Mouse (Mus musculus) urinary bladder, adult 18-20 months (tissue): ENCODE data around the gene Gm28051.

ENCODE experiments used
- DNase-seq, 2 experiments: peaks; one replicate each; pipeline ENCODE4 v3.0.0; 2022; ENCODE audit warnings: low spot score in 2 of 2, mixed read lengths in 2 of 2

The Gm28051 gene

DNA sequence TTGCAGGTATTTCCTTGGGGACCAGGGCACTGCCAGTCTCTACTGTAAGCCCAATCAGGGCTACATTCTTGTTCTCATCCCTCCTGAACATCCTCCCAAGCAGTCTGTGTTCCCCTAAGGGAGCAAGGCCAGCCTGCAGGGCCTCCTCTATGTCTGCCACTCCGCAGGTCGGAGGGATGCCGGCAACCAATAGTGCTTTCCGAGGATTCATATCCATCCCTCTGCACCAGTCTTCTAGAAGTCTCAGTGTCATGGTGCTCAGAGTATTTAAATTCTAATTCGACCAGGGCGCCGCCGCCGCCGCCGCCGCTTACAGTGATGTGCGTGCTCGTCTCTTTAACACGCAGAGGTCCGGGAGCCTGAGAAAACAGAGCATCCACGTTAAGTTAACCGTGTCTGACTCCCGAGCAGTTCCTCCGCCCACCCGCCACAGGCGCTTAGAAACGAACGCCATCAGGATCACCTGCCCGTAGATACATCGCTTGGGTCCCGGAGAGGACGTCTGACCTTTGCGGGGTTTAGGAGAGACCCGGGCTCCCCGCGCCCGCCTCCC is 14.5 kb downstream of the Gm28051 start:
- no peak for DNase-seq

DNA sequence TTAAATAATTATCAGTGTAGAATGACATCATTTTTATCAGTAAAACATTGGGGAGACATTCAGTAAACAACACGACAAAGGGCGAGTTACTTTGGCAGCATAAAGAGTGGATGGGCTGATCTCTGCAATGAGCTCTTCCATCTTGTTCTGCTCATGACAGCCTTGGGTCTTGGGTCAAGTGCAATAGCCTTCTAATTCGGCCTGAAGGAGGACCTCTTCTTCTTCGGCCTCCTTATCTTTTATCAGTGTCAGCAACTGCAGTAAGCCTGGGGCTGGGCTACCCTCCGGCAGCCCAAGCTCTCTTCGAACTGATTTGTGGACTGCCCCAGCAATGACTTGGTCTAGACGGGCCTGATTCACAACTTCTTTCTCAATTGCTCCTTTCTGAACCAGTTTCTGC is 15.5 kb downstream of the Gm28051 start:
- no peak for DNase-seq

DNA sequence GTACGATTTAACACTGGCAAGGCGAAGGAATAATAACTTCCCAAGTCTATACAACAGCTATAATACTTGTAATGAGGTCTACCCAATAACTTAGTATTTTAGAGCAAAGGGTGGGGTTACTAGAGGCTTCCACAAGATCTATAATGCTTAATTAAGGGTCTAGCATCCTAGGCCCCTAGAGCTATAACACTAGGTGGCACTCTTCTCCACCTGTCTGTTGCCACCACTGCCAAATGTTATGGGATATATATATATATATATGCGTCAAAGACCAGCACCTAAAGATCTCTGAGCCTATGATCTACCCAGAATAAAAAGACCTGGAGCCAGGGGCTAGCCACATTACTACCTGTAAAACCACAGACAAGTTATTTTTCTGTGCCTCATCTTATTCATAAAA is 17.3 kb downstream of the Gm28051 start:
- no peak for DNase-seq

DNA sequence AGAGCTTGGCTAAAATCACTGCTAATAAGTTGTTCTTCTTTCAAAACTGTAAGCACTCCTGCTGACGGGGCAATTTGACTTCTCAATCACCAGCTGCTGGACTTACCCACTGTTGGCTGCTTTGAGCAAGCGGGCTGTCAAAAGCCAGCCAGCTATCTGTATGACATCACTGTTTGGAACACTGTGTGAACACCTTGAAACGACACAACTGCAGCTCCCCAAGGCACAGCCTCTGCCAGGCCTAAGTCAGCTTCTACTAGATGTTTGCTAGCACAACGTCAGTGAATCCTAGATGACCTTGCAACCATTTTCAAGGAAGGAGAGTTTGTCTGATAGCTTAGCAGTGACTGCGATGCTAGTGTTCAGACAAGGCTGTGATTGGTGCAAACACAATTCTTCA is 18.5 kb downstream of the Gm28051 start:
- DNase-seq = no peak

DNA sequence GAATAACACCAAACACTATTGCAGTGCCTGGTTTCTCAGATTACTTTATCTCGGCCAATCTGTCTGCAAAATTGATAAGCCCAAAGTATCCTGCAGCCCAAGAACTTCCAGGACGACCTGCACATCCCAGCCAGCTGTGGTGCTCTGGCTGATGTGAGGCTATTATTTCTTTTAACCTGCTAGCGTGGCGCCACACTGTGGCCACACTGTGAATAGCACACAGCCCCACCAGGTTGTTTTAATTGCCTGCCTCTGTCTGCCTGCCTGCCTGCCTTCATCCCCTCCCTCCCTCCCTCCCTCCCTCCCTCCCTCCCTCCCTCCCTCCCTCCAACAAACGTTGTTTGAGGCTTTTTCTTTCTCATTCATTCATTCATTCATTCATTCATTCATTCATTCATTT is 24.2 kb downstream of the Gm28051 start:
- no peak for DNase-seq

DNA sequence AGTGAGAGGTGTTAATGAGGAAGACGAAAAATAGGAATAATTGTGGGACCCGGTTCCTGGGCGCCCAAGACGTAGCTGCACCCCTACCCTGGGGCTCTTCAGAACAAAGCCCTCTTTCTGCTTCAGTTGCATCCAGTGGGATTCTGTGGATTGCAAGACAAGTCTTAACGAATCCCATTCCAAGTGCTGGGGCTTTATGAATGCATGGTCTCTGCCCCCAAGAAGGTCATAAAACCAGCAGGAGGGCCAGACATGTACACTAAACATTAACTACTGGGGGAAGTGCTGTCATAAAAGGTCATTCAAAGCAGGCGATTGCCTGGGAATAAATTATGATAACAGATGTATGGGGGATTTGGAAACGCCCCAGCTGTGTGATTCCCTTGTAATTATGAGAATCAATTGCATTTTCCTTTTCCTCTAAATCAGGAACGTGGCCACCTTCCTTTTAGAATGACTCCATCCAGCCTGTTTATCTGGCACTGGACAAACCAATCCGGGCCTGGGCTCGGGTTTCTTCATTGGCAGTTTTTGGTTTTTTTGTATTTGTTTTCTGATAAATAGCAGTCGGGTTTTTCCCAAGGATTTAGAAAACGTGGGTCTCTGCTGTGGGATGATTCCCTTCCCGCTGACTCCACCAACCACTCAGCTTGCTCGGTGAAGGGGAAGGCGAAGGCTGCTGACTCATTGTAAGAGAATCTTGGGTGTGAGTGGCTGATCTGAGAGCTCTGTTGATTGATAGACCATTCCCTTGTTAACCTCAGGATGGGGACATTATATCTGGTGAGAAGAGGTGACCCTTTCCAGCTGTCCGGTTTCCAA is 26.6 kb downstream of the Gm28051 start:
- DNase-seq = no peak

DNA sequence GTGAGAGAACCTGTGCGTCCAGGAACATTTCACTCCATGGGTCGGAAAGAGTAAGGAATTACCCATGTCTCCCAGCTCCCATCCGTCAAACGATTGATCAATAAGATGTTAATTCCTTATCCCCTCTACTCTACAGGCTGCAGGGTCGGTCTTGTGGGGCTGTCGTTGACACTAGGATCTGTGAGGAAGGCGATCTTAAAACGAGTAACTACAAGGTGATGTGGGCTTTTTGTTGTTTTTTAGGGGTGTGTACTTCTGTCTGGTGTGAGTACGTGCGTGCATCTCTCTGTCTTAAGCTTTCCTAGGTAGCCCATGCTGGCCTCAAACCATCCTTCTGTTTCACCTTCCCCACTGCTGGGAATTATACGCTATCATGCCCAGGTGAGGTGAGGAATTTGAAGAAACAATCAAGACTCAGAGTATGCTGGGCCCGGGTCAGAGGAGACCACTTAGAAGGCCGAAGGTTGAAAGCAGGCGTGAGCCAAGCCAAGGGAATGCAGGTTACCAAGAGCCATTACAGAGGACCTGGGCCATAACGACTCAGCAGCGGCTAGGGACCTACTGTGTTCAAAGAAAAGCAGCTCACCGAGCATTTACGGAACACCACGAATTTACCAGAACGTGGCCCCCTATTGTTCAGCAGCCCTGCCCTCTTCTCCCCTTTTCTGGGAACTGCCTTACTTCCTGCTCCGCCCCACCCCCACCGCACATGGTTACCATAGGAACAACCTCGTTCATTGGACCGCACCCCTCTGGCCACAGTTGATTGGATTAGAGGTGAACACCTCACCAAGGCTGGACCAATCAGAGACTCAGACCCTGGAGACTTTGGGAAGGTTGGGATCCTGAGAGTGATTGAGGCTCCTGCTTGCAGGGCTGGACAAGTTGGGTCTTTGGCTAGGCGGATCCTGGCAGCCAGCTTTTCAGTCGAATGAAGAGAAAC is 27.4 kb downstream of the Gm28051 start:
- no peak for DNase-seq

DNA sequence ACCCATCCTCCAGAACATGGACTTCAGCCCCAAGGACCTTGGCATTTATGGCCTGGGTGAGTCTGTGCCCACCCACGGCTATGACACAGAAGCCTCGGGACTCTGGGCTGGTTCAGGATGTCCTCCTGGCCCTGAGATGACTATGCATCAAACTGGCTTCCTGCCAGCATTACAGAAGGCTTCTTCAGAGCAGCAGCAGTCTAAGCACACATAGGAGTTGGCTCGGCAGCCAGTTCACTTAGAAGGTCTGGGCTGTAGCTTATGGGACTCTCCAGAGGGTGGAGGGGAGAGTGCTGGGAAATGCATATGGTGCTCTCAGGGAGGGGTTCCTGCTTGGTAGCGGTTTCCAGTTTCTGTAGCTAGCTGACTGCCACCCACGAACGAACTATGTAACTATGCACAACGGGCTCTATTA is 31.8 kb downstream of the Gm28051 start:
- no peak for DNase-seq

DNA sequence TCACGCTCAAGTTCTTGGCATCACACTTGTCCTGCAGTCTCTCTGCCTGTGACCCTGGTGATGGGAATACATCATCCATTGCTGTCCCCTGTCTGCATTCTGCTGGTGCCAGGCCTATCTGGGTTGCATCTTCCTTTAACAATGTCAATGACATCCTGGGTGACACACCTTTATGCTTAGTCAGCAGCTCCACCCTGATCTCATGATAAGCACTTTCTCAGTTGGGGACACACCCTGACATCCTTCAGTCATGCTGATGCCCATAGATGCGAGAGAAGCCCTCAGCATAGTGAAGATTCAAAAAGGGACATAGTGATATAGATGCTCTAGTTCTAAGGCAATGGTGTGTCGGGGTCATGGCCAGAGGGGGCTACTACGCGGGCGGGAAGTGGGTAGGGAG is 32.4 kb downstream of the Gm28051 start:
- no peak for DNase-seq

DNA sequence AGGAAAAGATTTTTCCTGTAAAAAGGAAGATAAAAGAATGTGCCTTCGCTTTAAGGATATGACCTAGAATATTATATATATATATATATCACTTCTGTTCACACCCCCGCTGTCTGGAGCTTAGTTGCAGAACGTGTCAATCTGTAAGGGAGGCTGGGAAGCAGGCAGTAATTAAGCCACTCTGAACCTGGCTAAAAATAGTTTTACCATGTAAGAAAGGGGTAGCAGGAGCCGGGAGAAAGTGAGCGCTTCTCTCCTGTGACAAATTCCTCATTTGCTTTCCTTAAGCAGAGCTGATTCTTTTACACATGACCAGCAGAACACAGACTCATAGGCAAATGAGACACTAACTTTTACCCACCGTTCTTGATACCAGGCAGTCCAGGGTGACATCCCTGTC is 33.7 kb downstream of the Gm28051 start:
- no peak for DNase-seq

DNA sequence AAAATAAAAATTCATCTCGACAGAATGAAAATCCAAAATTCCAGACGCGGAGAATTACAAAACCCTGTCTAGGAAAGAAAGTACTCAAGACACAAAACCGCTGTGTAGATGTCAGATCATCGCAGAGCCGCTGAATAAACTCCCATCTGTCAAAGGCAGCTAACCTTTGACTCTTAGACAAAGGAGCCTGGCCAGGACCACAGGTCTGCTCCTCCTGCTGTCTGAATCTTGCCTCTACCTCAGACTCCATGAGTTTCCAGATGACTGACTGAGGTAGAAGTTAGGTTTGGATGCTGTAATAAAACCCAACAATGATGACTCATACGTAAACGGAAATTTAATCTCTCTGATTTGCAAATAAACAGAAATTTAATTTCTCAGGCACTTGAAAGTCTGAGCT is 34.6 kb downstream of the Gm28051 start:
- no peak for DNase-seq

DNA sequence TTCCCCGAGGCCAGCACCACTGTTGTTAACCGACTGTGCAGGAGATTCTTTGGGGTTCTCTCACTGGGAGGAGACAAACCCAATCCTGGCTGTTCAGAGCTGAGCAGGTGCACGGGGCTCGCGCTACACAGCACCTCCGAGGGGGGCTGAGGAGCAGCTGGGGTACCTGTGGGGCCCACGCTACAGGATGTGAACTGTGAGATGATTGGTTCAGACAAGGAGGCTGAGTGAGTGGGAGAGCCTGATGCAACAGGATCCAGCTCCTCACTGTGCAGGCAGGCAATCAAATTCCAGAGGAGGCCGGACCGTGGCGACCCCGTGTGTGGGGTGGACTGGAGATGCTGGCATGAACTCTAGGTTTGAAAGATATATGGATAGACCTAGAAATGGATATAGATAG is 35.1 kb downstream of the Gm28051 start:
- no peak for DNase-seq

DNA sequence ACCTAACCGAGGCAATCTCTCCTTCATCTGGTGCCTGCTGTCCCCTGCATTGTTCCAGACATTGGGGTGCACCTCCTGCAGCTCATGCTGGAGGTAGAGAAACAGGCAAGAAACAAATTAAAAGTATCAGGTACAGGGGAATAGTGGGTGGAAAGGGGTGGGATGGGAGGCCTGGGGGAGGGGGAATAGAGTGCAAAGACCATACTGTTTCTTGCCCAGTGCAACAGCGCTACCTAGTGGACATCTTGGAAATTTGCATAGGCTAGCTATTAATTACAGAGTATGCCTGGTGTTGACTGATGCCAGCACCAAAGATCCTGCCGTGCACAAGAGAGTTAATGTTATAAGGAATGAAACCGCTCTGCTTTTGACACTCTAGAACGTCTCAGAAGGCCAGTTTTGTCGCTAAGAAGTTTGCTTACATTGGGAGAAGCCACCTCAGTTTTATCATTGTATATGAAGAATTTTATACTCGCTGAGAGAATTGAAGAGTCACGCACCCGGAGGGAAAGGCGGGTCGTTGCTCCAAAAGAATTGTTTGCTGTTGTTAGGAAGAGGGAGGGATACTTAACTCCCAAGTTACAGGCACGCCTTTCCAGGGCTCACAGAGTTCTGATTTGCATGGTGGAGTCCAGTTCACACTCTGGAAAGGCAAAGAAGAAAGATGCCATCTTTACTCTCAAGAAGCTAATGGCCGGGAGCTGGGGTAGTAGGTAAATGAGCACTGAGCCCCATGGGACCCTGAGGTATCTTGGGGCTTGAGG is 37.8 kb downstream of the Gm28051 start:
- DNase-seq = no peak

DNA sequence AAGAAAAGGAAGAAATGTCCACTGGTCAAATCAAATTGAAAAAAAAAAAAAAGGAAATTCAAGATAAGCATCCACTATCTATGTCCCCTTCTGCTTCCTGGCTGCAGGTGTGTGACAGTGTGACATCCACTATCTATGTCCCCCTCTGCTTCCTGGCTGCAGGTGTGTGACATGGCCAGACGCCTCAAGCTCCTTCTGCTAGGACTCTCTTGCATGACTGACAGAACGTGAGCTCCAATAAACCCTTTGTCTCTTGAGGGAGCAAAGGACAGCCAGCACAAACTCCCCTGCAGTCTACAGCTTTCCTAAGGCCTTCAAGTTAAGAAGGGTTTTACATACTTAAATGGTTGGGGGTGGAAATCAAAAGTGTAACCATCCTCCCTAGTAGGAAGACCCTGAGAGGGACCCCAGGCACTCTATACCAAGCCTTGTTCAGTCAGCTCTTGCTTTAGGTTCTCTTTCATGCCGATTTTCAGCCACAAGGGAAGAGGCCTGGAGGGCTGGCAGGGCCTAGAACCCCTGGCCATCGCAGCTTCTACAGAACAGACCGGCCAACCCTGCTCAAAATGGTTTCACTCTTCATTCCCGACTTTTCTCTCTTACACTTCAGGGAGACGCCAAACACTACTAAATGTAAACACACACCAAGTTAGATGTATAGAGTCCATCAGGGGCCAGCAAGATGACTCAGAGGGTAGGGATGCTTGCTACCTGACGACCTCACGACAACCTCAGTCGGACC is 42.7 kb downstream of the Gm28051 start:
- DNase-seq = no peak

DNA sequence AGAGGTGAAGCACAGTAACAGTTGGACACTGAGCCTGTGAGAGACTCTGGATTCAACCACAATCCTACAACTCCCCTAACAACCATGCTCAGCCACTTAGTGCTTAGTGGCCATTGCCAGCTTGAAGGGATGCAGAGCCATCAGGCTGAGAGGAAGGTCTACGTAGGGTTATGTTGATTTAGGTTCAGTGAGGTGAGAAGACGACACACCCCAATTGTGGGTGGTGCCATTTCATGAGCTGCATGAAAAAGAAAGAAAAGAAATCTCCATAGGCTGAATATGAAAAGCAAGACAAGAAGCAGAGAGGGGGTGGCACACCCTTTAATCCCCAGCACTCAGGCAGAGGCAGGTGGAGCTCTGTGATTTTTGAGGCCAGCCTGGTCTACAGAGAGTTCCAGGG is 43.4 kb downstream of the Gm28051 start:
- DNase-seq = no peak

DNA sequence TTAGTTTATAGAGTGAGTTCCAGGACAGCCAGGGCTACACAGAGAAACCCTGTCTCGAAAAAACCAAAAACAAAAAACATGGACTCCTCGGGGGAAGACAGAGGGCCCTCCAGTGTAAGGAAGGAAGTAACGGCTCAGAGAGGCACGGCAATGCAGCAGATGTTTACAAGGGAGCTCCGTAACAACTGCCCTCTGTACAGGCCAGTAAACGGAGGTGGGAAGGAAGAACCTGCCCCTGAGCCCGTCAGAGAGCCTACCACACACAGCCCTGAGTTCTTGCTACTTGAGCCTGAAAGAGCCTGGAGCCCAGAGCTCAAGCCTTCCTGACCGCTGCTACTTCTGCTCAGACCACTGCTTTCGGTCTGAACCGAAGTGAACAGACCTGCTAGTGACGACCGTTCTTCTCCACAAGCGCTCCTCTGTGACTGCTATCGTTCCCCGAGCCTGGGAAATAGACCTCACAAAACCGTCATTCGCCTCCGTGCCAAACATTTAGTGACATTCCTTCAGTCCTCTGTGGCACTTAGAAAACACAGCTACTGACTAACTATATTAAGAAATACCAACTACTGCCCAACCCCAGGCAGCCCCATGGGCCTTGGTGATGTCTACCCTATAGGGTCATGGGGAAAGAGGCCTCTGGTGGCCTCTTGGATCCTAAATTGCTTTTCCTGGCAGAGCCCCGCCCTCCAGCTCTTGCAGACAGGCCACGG is 44.3 kb downstream of the Gm28051 start:
- DNase-seq = no peak

DNA sequence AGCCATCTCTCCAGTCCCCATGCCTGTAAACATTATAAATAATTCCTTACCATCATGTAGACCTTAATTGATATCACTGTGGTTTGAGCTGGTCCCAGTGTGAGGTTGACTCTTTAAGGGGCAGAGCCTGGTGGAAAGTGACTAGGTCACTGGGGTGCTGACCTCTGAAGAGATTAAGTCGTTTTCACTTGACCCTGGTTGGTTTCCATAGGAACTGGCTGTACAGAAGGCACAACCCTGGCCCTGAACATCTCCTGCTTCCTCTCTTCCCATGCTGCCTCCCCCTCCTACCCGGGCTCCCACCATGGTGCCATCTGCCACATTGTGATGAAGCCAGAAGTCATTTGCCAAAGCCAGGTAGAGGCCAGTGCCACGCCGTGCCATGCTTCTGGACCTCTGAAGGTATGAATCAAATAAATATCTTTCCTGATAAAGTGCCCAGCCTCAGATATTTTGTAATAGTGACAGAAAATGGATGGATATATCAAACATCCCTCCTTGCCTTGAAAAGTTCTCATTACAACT is 46.7 kb downstream of the Gm28051 start:
- no peak for DNase-seq

DNA sequence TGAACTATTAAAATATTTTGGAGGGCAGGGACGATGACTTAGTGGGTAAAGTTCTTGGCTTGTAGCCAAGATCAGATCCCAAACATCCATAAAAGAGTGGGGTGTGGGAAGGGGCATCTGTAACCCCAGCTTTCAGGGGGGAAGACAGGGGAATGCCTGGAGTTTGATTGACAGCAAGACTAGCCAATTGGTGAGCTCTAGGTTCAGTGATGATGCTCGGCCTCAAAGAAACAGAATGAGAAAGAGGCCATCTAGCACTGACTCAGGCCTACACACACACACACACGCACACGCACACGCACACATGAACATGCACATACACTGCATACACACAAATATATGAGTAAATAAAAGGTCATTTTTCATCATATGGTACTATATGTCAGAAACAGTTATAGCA is 47.7 kb downstream of the Gm28051 start:
- DNase-seq = no peak

DNA sequence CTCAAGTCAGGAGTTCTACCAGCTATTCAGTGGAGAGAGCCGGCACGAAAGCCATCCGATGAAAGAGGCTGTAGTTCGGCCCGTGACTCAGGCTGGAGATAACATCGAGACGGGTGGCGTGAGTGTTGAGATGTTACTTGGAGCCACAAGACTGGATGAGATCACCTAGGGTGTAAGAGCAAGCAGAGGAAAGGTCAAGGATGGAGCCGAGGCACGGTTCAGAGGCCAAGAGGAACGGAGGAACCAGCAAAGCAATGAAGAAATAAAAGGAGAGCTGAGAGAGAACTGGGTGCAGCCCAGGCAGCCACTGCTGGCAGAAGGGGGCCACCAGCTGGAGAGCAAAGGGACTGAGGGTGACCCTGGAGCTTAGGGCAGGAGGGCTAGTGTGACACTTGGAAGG is 49.3 kb downstream of the Gm28051 start:
- peak; percentile 44 to 51 for DNase-seq

DNA sequence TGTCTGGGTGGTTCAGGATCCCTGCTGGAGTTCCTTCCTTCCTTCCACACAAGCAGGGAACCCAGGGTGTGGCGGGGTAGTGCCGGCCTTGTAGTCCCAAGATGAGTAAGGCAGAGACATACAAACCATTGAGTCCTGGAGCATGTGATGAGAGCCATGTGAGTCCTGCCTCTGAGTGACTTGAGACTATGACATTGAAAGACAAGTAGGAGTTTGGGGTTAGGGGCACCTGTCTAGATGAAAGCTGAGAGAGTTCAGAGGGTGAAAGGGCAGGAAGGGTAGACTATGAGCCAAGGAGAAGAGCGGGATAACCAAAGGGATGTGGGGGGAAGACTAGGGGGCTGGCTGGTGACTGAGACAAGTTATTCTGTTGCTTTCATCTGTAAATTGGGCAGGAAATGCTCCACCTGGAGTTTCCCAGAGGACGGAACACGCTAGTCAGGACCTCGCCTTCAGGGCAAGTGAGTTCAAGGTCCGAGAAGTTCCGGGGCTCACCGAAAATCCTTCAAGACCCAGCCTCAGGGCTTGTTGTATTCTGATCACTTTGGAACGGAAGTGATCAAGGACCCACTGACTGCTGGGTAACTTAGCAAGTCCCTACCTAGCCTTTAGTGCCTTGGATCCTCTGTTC is 50.6 kb downstream of the Gm28051 start:
- no peak for DNase-seq
